ENCODE assay signal across 23 mouse cellular contexts in the genomic region with DNA sequence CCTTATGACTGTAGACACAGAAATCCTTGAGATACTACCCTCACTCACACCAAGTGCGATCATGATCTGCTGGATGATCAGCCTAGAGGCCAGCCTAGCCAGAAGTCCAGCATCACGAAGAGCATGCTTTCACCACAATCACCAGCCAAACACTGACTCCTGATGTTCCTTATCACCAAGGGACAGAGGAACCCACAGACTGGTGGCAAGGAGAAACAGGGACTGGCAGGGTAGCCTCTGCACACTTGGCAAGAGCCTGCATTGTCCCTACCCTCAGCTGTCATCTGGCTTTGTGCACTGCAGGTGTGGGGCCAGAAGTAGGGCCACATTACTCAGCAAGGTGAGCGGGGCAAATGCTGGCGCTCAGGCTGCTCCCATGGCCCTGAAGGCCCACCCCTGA. TPM values are rescaled to one million over a fixed set of nuclear protein-coding genes. Genes with fewer than 3 reads are reported as not detected.
DNase-seq lines count a peak whose midpoint lies in the region; ATAC-seq and TF ChIP-seq lines count a peak whose summit lies in the region.
"Had no signal": no experiment of that assay in that cellular context is flagged by ENCODE, and none has a peak within 500 bp of the region (broad histone marks: within the 10 kb centered on the region; RNA-seq: fewer than 3 reads in every experiment).

No protein-coding gene starts in this region.

- peak in 1 of 2 experiments; percentile 24; a peak in 1 of 4 replicates for TF ChIP-seq EP300 in MEL (IDR thresholded peaks at IDR 0.05; ENCODE audit: low read depth in 1 of 2, low read length in 2 of 2)

- TF ChIP-seq CTCF in G1E (IDR thresholded peaks at IDR 0.05; ENCODE audit: low read depth, low read length) (no peak), MEL (IDR thresholded peaks at IDR 0.05 in 2 of 3, conservative IDR thresholded peaks at IDR 0.05 in 1 of 3; ENCODE audit: control insufficient read depth in 1 of 3, insufficient read depth in 1 of 3, low read depth in 2 of 3, low read length in 3 of 3, poor library complexity in 1 of 3, severe bottlenecking in 1 of 3) (no peak)

- no peaks in the 10 kb centered on the region for H3K79me2 ChIP-seq in MEL (ENCODE audit: control insufficient read depth, insufficient read depth, low read length, poor library complexity)

- TF ChIP-seq POLR2A in MEL (IDR thresholded peaks at IDR 0.05; ENCODE audit: control insufficient read depth in 1 of 2, insufficient read depth in 1 of 2, low read depth in 1 of 2, low read length in 2 of 2, poor library complexity in 1 of 2), result no peak

- H3K36me3 ChIP-seq in G1E (replicated peaks) (peaks cover 99% of the 10 kb centered on the region), MEL (ENCODE audit: control insufficient read depth in 1 of 2, insufficient read depth in 2 of 2, low read length in 2 of 2) (no peaks in the 10 kb centered on the region)
- H3K36me3 ChIP-seq in liver, embryonic 12.5 days, result peaks cover 72% of the 10 kb centered on the region
- H3K36me3 ChIP-seq in liver, embryonic 16.5 days (ENCODE audit: control insufficient read depth, insufficient read depth), result no peaks in the 10 kb centered on the region

- H3K9ac ChIP-seq in MEL (ENCODE audit: control insufficient read depth, low read depth, low read length, poor library complexity, severe bottlenecking), result no peak overlapping the region
- no peak overlapping the region for H3K9ac ChIP-seq in liver, embryonic 12.5 days
- no peak overlapping the region for H3K9ac ChIP-seq in liver, embryonic 16.5 days (ENCODE audit: low read depth, low read length)
- H3K9ac ChIP-seq: embryonic facial prominence, embryonic 13.5 days; forebrain, embryonic 12.5 days; heart, embryonic 13.5 days; hindbrain, embryonic 12.5 days had no signal

- no peak for TF ChIP-seq RAD21 in MEL (IDR thresholded peaks at IDR 0.05; ENCODE audit: low read depth, low read length)

- WGBS in liver, embryonic 12.5 days (ENCODE audit: insufficient replicate concordance), result 48% methylated on average over 4 of the region's 4 CpGs
- WGBS in liver, embryonic 16.5 days (ENCODE audit: insufficient replicate concordance), result 41% methylated on average over 4 of the region's 4 CpGs

- no peak overlapping the region; the same call in 1 of the 2 replicates for H3K4me3 ChIP-seq in G1E (ENCODE audit: low read depth, low read length)
- H3K4me3 ChIP-seq in MEL (ENCODE audit: control insufficient read depth in 1 of 2, insufficient read depth in 1 of 2, low read depth in 2 of 2, low read length in 2 of 2), result no peak overlapping the region
- no peak overlapping the region for H3K4me3 ChIP-seq in liver, embryonic 12.5 days
- no peak overlapping the region for H3K4me3 ChIP-seq in liver, embryonic 16.5 days (ENCODE audit: low read depth, low read length)
- H3K4me3 ChIP-seq: embryonic facial prominence, embryonic 13.5 days; forebrain, embryonic 12.5 days; heart, embryonic 13.5 days; hindbrain, embryonic 12.5 days had no signal

- peak; percentile 19 for DNase-seq in G1E (ENCODE audit: low spot score)
- peak; percentile 13 for DNase-seq in MEL (ENCODE audit: low read depth, low spot score)
- DNase-seq in gastrocnemius, postnatal 25 days, result no peak
- DNase-seq in adrenal gland, postnatal 10 days, result no peak
- DNase-seq in embryo, embryonic 10.5 days (ENCODE audit: low spot score), result no peak
- no peak for DNase-seq in adrenal gland, adult 18-20 months (ENCODE audit: low spot score in 2 of 2)
- DNase-seq: adrenal gland, adult 2 months; adrenal gland, postnatal 36 days; cerebellum, adult 11 months; cerebellum, adult 8-10 months; cerebellum, postnatal 14 days; gastrocnemius, postnatal 14 days; heart, postnatal 36 days had no signal

- no peak overlapping the region for H3K4me2 ChIP-seq in liver, embryonic 12.5 days
- H3K4me2 ChIP-seq in liver, embryonic 16.5 days (ENCODE audit: low read depth, low read length), result no peak overlapping the region
- H3K4me2 ChIP-seq: embryonic facial prominence, embryonic 13.5 days; forebrain, embryonic 12.5 days; heart, embryonic 13.5 days; hindbrain, embryonic 12.5 days had no signal

- H3K4me1 ChIP-seq in G1E (ENCODE audit: insufficient read depth, low read depth, low read length) (peaks cover 6% of the 10 kb centered on the region), MEL (ENCODE audit: control insufficient read depth in 1 of 2, insufficient read depth in 2 of 2, low read length in 2 of 2) (no peaks in the 10 kb centered on the region)
- H3K4me1 ChIP-seq in liver, embryonic 12.5 days, result peaks cover 10% of the 10 kb centered on the region; the same call in 1 of the 2 replicates
- no peaks in the 10 kb centered on the region for H3K4me1 ChIP-seq in liver, embryonic 16.5 days (ENCODE audit: control insufficient read depth, low read depth, low read length)
- H3K4me1 ChIP-seq: embryonic facial prominence, embryonic 13.5 days had no signal

- no peaks in the 10 kb centered on the region for H3K9me3 ChIP-seq in G1E (replicated peaks)
- H3K9me3 ChIP-seq in MEL (replicated peaks; ENCODE audit: insufficient read depth, low read length), result no peaks in the 10 kb centered on the region
- no peaks in the 10 kb centered on the region for H3K9me3 ChIP-seq in liver, embryonic 12.5 days (replicated peaks)
- no peaks in the 10 kb centered on the region for H3K9me3 ChIP-seq in liver, embryonic 16.5 days (replicated peaks; ENCODE audit: control insufficient read depth, low read length)
- H3K9me3 ChIP-seq: embryonic facial prominence, embryonic 13.5 days; forebrain, embryonic 12.5 days; heart, embryonic 13.5 days; hindbrain, embryonic 12.5 days had no signal

- no peaks in the 10 kb centered on the region for H3K27me3 ChIP-seq in G1E (ENCODE audit: insufficient read depth, low read length)
- H3K27me3 ChIP-seq in MEL (ENCODE audit: control insufficient read depth in 1 of 2, insufficient read depth in 2 of 2, low read length in 2 of 2), result no peaks in the 10 kb centered on the region
- no peaks in the 10 kb centered on the region for H3K27me3 ChIP-seq in liver, embryonic 12.5 days (replicated peaks)
- H3K27me3 ChIP-seq in liver, embryonic 16.5 days (ENCODE audit: control insufficient read depth, insufficient read depth, low read depth, low read length), result no peaks in the 10 kb centered on the region
- H3K27me3 ChIP-seq: embryonic facial prominence, embryonic 13.5 days; forebrain, embryonic 12.5 days; heart, embryonic 13.5 days; hindbrain, embryonic 12.5 days; Patski had no signal

- H3K27ac ChIP-seq in MEL (ENCODE audit: control insufficient read depth, low read depth, low read length), result no peak overlapping the region
- no peak overlapping the region for H3K27ac ChIP-seq in liver, embryonic 12.5 days
- H3K27ac ChIP-seq in liver, embryonic 16.5 days (ENCODE audit: low read length), result no peak overlapping the region
- H3K27ac ChIP-seq: embryonic facial prominence, embryonic 13.5 days; forebrain, embryonic 12.5 days; heart, embryonic 13.5 days had no signal

- ATAC-seq in G1E (ENCODE audit: extremely low read depth, insufficient number of reproducible peaks, low FRiP score, poor library complexity, severe bottlenecking), result no peak
- peak; percentile 47 for ATAC-seq in liver, embryonic 12.5 days
- ATAC-seq in liver, embryonic 16.5 days (ENCODE audit: low read depth), result peak; percentile 48
- ATAC-seq: activated CD4-positive, CD25-positive, alpha-beta regulatory T cell, adult 4 months; forebrain, embryonic 16.5 days; hindbrain, embryonic 16.5 days; Patski had no signal

TF ChIP-seq in MEL, 35 proteins besides CTCF, POLR2A, EP300 and RAD21:
- TF ChIP-seq KAT2A (conservative IDR thresholded peaks at IDR 0.05; ENCODE audit: low read depth, low read length) (no peak), USF1 (IDR thresholded peaks at IDR 0.05; ENCODE audit: low read depth, low read length) (no peak), RCOR1 (IDR thresholded peaks at IDR 0.05; ENCODE audit: low read depth, low read length) (no peak), ZC3H11A (IDR thresholded peaks at IDR 0.05; ENCODE audit: low read depth, low read length) (no peak), TAL1 (IDR thresholded peaks at IDR 0.05; ENCODE audit: low read length) (peak; percentile 55), JUND (IDR thresholded peaks at IDR 0.05; ENCODE audit: low read depth, low read length) (no peak), TCF12 (IDR thresholded peaks at IDR 0.05; ENCODE audit: low read depth, low read length) (peak; percentile 32; the same call in 1 of the 2 replicates), SMC3 (IDR thresholded peaks at IDR 0.05; ENCODE audit: low read depth, low read length) (no peak), MXI1 (IDR thresholded peaks at IDR 0.05; ENCODE audit: low read depth, low read length) (no peak), MYB (IDR thresholded peaks at IDR 0.05; ENCODE audit: low read depth, low read length) (no peak), ZNF384 (IDR thresholded peaks at IDR 0.05; ENCODE audit: low read depth, low read length) (no peak), NRF1 (IDR thresholded peaks at IDR 0.05; ENCODE audit: insufficient read depth, low read depth, low read length, poor library complexity, severe bottlenecking) (no peak)

RNA-seq across cellular contexts. Expression of a gene that starts 37.6 kb away (rescaled TPM):
- total RNA-seq in G1E (2014; fragmentation: Nextera tagmentation), result 11.1 and 12.1 TPM in 2 replicates
- 5.9 and 7.8 TPM in 2 replicates for total RNA-seq in G1E (2017)
- 13.4 and 17.0 TPM in 2 replicates for polyA plus RNA-seq in G1E (2012)
- total RNA-seq in MEL (2012; rRNA removed), result 6.7 and 7.2 TPM in 2 replicates
- 10 to 100 TPM in 1 of 2 experiments, not detected in 1; 25.8 TPM for polyA plus RNA-seq in MEL (2012; ENCODE audit: insufficient read depth in 1 of 2, insufficient read length in 2 of 2, low read depth in 1 of 2, low replicate concordance in 2 of 2, missing spikeins in 1 of 2)
- 6.7 and 7.2 TPM in 2 replicates for polyA plus RNA-seq in liver, embryonic 12.5 days (2016; fragmentation: Nextera tagmentation; extraction: Ambion mirVana)
- polyA plus RNA-seq in liver, embryonic 16.5 days (2015; fragmentation: Nextera tagmentation; extraction: Ambion mirVana), result 0.82 and 1.0 TPM in 2 replicates
- total RNA-seq in gastrocnemius, postnatal 25 days (2021), result 10 to 100 TPM; 16.8 to 19.1 TPM
- 10 to 100 TPM; 47.7 to 56.6 TPM for total RNA-seq in adrenal gland, postnatal 10 days (2021)
- total RNA-seq in adrenal gland, adult 18-20 months (2021), result 10 to 100 TPM; 41.0 to 84.6 TPM

Comparison
In these comparisons a context has a peak if more than half of its experiments do, and no peak if none do; other contexts are left out.
1. DNase-seq: peak in G1E (single experiment) and MEL (single experiment); none in gastrocnemius, postnatal 25 days (single experiment), adrenal gland, postnatal 10 days (single experiment), embryo, embryonic 10.5 days (single experiment) and adrenal gland, adult 18-20 months (0 of 2).